Mouse (Mus musculus) retina, embryonic 14.5 days (tissue): ENCODE measurements at regions not wholly inside any gene's neighbourhood (a gene's known extent, or its start where the extent isn't known, plus 50 kb on each side); places are given as distances from the start of the nearest gene placed in this dataset.
"Not testable (repeated sequence)": the region's sequence is repeated elsewhere in the genome, so short reads cannot be mapped to it uniquely, and the experiment has no call there.

Experiments used
- DNase-seq: peaks from one replicate; pipeline ENCODE4 v3.0.0-alpha.2; 2015; ENCODE audit warnings: low spot score

- no peak for DNase-seq
Measured at GRCm38 (mm10) chr15:96827931-96828330, 128.4 kb upstream of the Slc38a2 start.

DNA sequence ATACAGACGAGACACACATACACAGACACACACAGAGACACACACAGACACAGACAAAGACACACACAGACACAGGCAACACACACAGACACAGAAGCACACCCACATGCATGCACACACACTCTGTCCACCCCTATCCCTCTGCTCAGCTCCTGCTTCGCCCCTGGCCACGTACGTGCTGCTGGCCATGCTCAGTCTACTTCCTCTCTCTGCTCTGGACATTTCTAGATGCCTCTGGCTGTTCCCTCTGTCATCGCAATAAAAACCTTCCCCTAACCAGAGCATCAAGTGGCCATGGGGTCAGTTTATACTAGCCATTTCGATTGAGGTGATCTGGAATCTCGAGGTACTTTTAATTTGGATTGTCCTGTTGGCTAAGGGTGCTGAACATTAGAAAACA lies 118.9 kb upstream of the Slc38a2 start:
- no peak for DNase-seq

DNA sequence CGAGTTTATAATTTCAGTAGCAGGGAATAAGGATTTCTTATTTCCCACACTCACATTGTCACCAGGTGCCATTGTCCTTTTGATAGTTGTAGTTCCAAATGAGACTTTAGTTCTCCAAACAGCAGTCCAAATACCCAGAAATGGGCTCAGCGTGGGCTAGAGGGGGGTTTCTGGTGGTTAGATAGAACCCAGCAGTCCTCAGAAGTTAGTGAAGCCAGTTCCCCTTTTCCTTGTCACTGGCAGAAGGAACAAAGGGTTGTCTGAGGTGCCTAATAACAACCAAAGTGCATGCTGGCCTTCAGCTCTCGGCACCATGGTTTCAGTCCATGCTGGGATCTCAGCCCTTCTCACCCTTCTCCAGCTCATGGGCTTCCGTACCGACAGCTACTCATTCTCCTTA lies 118.1 kb upstream of the Slc38a2 start:
- no peak for DNase-seq

- DNase-seq: no peak
Measured at GRCm38 (mm10) chr15:96816997-96817570, 117.6 kb upstream of the Slc38a2 start.

DNA sequence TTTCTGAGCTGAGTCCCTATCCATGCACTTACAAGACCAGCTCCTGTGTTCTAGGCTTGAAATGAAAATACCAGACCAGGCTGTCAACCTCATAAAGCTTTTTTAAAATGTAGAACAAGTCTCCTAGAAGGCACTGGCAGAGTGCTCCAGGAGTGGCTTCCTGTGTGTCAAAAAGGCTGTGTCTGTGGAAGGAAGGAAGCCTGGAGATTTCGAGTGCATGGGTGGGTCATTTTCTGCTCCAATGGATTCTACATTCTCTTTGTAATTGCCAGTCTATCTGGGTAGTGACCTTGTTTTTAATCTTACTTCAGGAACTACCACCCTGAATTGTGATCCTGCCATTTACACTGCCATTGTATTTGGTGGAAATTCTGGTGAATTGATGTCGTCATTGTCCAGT lies 113.9 kb upstream of the Slc38a2 start:
- no peak for DNase-seq

GRCm38 (mm10) chr15:96802729-96803053 lies 103.2 kb upstream of the Slc38a2 start:
- DNase-seq: no peak

DNA sequence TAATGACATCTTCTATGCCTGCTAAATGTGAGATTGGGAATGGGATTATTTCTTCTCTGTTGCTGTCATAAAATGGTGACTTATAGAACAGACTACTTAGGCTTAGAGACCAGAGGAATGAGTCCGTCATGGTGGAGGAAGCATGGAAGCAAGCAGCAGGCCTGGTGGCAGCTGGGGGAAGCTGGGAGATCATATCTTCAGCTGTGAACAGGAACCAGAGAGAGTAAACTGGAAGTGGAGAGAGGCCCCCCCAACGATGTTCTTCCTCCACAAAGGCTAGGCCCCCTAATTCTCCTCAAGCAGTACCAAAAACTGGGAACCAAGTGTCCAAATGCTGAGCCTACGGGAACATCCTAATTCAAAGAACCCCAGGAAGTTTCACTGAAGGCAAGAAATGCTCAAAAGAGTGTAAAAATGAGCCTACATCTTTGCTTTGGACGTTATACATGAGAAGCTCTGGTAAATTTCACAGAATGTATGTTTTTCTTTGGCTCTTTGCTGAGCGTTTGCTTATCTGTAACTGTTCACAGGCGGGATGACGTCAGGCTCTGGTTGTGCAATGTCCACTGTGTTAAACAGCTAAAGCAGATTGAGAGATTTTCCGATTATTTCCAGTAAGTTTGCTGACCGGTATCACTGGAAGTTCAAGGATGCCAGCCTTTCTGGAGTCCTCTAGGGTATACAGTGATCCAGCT lies 102.7 kb upstream of the Slc38a2 start:
- no peak for DNase-seq

GRCm38 (mm10) chr15:96799228-96799627 lies 99.7 kb upstream of the Slc38a2 start:
- no peak for DNase-seq

GRCm38 (mm10) chr15:96797615-96798270 lies 98.2 kb upstream of the Slc38a2 start:
- no peak for DNase-seq

DNA sequence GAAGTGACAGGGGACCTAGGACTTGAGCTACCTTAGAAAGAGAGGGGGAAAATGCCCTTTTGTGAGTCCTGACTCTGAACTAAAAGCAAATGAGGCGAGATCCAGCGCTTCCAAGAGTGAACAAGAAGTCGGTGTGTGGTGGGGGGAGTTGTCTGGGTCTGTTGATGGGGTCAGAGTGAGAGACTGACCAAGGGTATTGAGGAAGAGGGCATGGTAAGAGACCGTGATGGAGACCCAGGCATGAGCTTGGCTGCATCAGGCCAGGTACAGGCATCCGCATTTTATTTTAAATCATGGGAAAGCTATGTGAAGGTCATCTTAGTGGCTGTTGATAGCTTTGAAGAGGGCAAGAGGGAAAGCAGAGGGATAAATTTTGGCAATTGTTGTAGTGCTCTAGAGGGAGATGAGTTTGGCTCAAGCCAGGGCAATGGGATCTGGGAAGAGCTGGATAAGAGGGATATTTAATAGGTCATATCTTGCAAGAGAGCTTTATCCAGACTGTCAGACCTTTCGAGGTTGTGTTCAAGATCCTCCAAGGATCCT lies 94.7 kb upstream of the Slc38a2 start:
- no peak for DNase-seq

- DNase-seq: no peak
Measured at GRCm38 (mm10) chr15:96793251-96793650, 93.7 kb upstream of the Slc38a2 start.

DNA sequence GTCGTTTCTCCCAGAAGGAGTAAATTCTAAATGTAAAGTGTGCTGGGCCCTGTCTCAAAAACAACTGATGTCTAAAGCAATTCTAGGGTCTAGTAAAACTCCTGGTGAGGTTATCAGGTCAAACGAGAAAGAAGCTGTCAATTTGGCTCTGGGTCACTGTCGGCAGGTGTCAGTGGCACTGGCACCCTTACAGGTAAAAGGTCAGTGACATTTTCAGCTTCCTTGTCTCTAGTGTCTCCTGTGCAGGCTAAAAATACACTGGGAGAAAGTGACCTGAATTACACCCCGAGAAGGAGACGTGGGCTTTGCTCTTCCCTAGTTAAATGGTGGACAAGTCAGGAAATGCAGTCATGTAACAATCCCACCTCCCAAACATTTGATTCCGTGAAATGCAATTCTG lies 91.8 kb upstream of the Slc38a2 start:
- DNase-seq: no peak

GRCm38 (mm10) chr15:96787921-96788320 lies 88.4 kb upstream of the Slc38a2 start:
- not testable (repeated sequence) for DNase-seq

DNA sequence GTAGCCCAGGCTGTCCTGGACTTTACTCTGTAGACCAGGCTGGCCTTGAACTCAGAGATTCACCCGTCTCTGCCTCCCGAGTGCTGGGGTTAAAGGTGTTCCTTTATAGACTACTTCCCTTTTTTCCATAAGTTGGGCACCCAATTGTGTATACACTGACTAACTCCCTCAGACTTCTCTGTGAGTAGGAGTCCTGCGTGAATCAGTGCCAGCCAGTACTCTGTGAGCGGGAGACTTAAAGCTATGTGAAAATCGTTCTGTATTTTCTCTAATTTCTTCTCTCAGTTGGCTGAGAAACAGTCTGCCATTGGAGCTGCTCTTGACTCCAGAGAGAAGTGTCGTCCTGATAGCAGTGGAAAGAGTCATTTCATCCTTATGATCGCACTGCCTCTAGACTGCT lies 85.0 kb upstream of the Slc38a2 start:
- no peak for DNase-seq

GRCm38 (mm10) chr15:96781560-96781959 lies 82.0 kb upstream of the Slc38a2 start:
- DNase-seq: no peak

DNA sequence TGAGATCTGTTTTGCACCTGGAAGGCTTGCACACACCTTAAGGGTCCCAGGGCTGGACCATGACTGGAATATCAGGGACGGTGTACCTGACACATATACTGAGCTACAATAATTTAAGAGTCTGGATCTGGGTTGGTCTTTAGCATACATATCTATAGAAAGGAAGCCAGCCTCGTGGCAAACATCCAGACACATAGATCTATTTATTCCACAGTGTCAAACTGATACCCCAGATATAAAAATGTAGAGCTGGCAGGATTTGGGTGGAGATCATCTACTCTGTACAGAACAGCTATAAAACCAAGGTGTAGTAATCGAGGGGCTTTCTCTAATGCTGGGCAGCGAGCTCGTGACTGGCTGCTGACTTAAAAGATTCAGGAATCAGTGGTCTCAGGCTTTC lies 81.1 kb upstream of the Slc38a2 start:
- DNase-seq: no peak

- DNase-seq: no peak
Measured at GRCm38 (mm10) chr15:96779358-96779757, 79.8 kb upstream of the Slc38a2 start.

- DNase-seq: no peak
Measured at GRCm38 (mm10) chr15:96778321-96778926, 78.9 kb upstream of the Slc38a2 start.

DNA sequence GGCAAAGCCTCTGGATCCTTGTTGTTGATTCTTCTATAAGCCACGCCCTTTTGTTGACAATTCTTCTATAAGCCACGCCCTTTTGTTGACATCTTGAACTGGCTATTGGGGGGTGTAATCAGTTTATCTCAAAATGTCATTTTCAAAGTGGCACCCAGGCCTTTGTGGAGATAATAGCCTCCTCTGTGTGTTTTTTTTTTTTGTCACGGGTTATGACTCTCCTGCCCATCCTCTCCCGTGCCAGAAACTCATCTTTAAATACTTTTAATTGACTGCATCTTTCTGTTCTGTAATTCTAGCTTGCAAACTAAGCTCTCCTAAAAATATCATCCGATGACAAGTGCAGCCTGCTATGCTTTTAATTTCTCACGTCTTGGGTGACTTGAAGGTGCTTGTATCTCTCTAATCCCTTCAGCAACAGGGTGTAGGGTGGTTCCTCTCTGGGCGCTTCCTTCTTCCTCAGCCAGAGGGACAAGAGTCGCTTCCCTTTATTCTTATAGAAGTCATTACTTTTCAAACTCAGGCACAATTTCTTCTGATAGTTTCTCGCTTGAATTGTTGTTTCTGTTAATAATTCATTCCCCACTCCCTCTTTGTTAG lies 77.0 kb upstream of the Slc38a2 start:
- DNase-seq: no peak

DNA sequence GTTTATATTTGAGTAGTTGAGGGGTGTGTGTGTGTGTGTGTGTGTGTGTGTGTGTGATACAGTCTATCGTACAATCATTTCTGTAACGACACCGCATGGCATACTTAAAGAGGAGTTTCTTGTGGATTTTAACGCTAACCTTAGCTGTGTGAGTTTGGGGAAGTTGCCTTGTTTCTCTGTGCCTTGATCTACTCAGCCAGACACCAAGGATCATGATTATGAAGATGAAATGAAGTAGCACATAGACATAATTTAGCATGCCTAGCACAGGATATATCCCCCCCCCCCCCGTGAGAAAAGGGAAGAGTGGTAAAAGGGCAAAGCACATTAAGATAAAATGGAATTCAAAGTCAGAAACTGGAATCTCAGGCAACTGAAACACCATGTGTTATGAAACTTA lies 75.6 kb upstream of the Slc38a2 start:
- DNase-seq: no peak

DNA sequence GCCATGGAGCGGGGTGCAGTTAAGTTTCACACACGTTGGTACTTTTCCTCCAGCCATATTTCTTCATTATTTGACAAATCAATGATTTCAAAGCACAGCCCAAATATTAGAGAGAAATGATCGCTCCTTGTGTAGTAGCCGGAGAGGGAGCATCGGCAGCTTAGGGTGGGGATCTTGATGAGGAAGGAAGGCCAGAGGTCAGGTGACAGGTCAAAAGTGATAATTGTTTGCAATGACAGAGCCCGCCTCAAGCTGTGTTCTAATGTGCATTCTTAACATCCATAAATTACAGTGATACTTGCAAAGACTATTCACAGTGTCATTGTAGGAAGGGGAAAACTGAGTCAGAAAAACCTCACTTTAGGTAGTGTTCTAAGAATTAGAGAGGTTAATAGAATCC lies 75.1 kb upstream of the Slc38a2 start:
- DNase-seq: no peak

GRCm38 (mm10) chr15:96773656-96774055 lies 74.1 kb upstream of the Slc38a2 start:
- DNase-seq: no peak

DNA sequence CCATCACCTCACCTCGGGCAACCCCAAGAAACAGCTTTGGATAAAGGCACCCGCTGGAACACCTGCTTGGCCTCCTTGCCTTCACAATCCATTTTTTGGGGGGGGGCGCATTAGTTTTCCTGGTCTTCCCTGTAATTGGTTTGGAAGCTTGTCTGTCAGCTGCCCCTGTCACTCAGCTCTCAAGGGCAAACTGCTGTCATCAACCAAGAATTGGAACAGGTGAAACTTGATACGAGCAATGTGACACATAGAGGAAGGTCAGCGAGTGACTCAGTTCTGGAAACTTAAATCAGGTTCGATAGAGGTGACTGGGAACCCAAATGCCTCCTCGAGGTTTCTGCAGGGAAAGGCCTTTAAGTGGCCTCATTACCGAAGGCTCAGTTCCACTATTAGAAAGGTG lies 73.2 kb upstream of the Slc38a2 start:
- no peak for DNase-seq
